Mouse (Mus musculus): ENCODE measurements around the gene Galk1. TPM values are rescaled to one million over a fixed set of nuclear protein-coding genes. Genes with fewer than 3 reads are reported as not detected.
"Not testable (repeated sequence)": the region's sequence is repeated elsewhere in the genome, so short reads cannot be mapped to it uniquely, and the experiment has no call there.

Gene Galk1
- total RNA-seq, 1 experiment = 144 TPM

GRCm38 (mm10) chr11:116019360-116019791, 6.9 kb upstream of the Galk1 start:
- H3K4me3 ChIP-seq (ENCODE audit: insufficient read depth in 1 of 2, low read depth in 1 of 2, low read length in 2 of 2, poor library complexity in 1 of 2, severe bottlenecking in 1 of 2) = no peak overlapping the region
- H3K9me3 ChIP-seq (ENCODE audit: control insufficient read depth, insufficient read depth, low read depth, low read length) = no peaks in the 10 kb centered on the region
- no peaks in the 10 kb centered on the region for H3K4me1 ChIP-seq (ENCODE audit: control insufficient read depth in 2 of 2, insufficient read depth in 2 of 2, low read length in 2 of 2, poor library complexity in 1 of 2)
- DNase-seq (ENCODE audit: low read depth, low spot score) = no peak
- TF ChIP-seq ZNF384 (IDR thresholded peaks at IDR 0.05; ENCODE audit: low read depth, low read length) (no peak), CHD2 (IDR thresholded peaks at IDR 0.05; ENCODE audit: low read depth, low read length) (peak; percentile 61; the same call in 1 of the 2 replicates)
- H3K36me3 ChIP-seq (ENCODE audit: control insufficient read depth, insufficient read depth, low read length, poor library complexity, severe bottlenecking) = peaks cover 8% of the 10 kb centered on the region
- H3K9ac ChIP-seq (ENCODE audit: insufficient read depth, low read depth, low read length, poor library complexity, severe bottlenecking) = no peak overlapping the region
- H3K27ac ChIP-seq (ENCODE audit: insufficient read depth, low read depth, low read length, poor library complexity, severe bottlenecking) = no peak overlapping the region
- in situ Hi-C loops (cut with MboI; ENCODE audit: low sequenced_read_pairs in 2 of 2, unreplicated experiment in 2 of 2) = no loop called here

GRCm38 (mm10) chr11:116018867-116019266, 6.3 kb upstream of the Galk1 start:
- H3K9ac ChIP-seq (ENCODE audit: insufficient read depth, low read depth, low read length, poor library complexity, severe bottlenecking); H3K4me1 ChIP-seq (ENCODE audit: control insufficient read depth in 2 of 2, insufficient read depth in 2 of 2, low read length in 2 of 2, poor library complexity in 1 of 2): not testable (repeated sequence)

GRCm38 (mm10) chr11:116018106-116018505, 5.6 kb upstream of the Galk1 start:
- Histone ChIP-seq H3K27ac (ENCODE audit: insufficient read depth, low read depth, low read length, poor library complexity, severe bottlenecking) (no peak overlapping the region), H3K36me3 (ENCODE audit: control insufficient read depth, insufficient read depth, low read length, poor library complexity, severe bottlenecking) (peaks cover 3% of the 10 kb centered on the region; the same call in 1 of the 2 replicates), H3K4me3 (ENCODE audit: insufficient read depth in 1 of 2, low read depth in 1 of 2, low read length in 2 of 2, poor library complexity in 1 of 2, severe bottlenecking in 1 of 2) (peak overlapping the region; percentile 33 to 54), H3K4me1 (ENCODE audit: control insufficient read depth in 2 of 2, insufficient read depth in 2 of 2, low read length in 2 of 2, poor library complexity in 1 of 2) (peaks cover 0 to 1% of the 10 kb centered on the region in 2 experiments; a peak in 2 of 4 replicates), H3K9me3 (ENCODE audit: control insufficient read depth, insufficient read depth, low read depth, low read length) (no peaks in the 10 kb centered on the region), H3K9ac (ENCODE audit: insufficient read depth, low read depth, low read length, poor library complexity, severe bottlenecking) (peak overlapping the region; percentile 21; the same call in 1 of the 2 replicates)
- in situ Hi-C loops (cut with MboI; ENCODE audit: low sequenced_read_pairs in 2 of 2, unreplicated experiment in 2 of 2) = no loop called here
- DNase-seq (ENCODE audit: low read depth, low spot score) = peak; percentile 81
- TF ChIP-seq ZNF384 (IDR thresholded peaks at IDR 0.05; ENCODE audit: low read depth, low read length) (no peak), HCFC1 (IDR thresholded peaks at IDR 0.05; ENCODE audit: borderline replicate concordance, insufficient read depth, low read length) (no peak), MAFK (IDR thresholded peaks at IDR 0.05; ENCODE audit: insufficient read depth, low read depth, low read length) (no peak), ZC3H11A (IDR thresholded peaks at IDR 0.05; ENCODE audit: borderline replicate concordance, low read depth, low read length) (no peak), CHD2 (IDR thresholded peaks at IDR 0.05; ENCODE audit: low read depth, low read length) (no peak)

More at GRCm38 (mm10) chr11:116018867-116019266, 6.3 kb upstream of the Galk1 start:
- H3K27ac ChIP-seq (ENCODE audit: insufficient read depth, low read depth, low read length, poor library complexity, severe bottlenecking); H3K4me3 ChIP-seq (ENCODE audit: insufficient read depth in 1 of 2, low read depth in 1 of 2, low read length in 2 of 2, poor library complexity in 1 of 2, severe bottlenecking in 1 of 2); DNase-seq (ENCODE audit: low read depth, low spot score); in situ Hi-C loops (cut with MboI; ENCODE audit: low sequenced_read_pairs in 2 of 2, unreplicated experiment in 2 of 2); H3K36me3 ChIP-seq (ENCODE audit: control insufficient read depth, insufficient read depth, low read length, poor library complexity, severe bottlenecking); H3K9me3 ChIP-seq (ENCODE audit: control insufficient read depth, insufficient read depth, low read depth, low read length): not testable (repeated sequence)

GRCm38 (mm10) chr11:116014821-116015220, 2.3 kb upstream of the Galk1 start:
- no peak for DNase-seq (ENCODE audit: low read depth, low spot score)
- no peaks in the 10 kb centered on the region for H3K9me3 ChIP-seq (ENCODE audit: control insufficient read depth, insufficient read depth, low read depth, low read length)
- H3K36me3 ChIP-seq (ENCODE audit: control insufficient read depth, insufficient read depth, low read length, poor library complexity, severe bottlenecking) = peaks cover 10% of the 10 kb centered on the region
- H3K4me1 ChIP-seq (ENCODE audit: control insufficient read depth in 2 of 2, insufficient read depth in 2 of 2, low read length in 2 of 2, poor library complexity in 1 of 2) = peaks cover 2 to 13% of the 10 kb centered on the region in 2 experiments; a peak in 2 of 4 replicates
- TF ChIP-seq HCFC1 (IDR thresholded peaks at IDR 0.05; ENCODE audit: borderline replicate concordance, insufficient read depth, low read length) = no peak
- no peak for TF ChIP-seq ZNF384 (IDR thresholded peaks at IDR 0.05; ENCODE audit: low read depth, low read length)
- TF ChIP-seq CHD2 (IDR thresholded peaks at IDR 0.05; ENCODE audit: low read depth, low read length) = no peak
- TF ChIP-seq MAFK (IDR thresholded peaks at IDR 0.05; ENCODE audit: insufficient read depth, low read depth, low read length) = no peak
- no peak for TF ChIP-seq ZC3H11A (IDR thresholded peaks at IDR 0.05; ENCODE audit: borderline replicate concordance, low read depth, low read length)
- no peak overlapping the region for H3K27ac ChIP-seq (ENCODE audit: insufficient read depth, low read depth, low read length, poor library complexity, severe bottlenecking)
- in situ Hi-C loops (cut with MboI; ENCODE audit: low sequenced_read_pairs in 2 of 2, unreplicated experiment in 2 of 2) = no loop called here
- H3K4me3 ChIP-seq (ENCODE audit: insufficient read depth in 1 of 2, low read depth in 1 of 2, low read length in 2 of 2, poor library complexity in 1 of 2, severe bottlenecking in 1 of 2) = no peak overlapping the region
- no peak overlapping the region for H3K9ac ChIP-seq (ENCODE audit: insufficient read depth, low read depth, low read length, poor library complexity, severe bottlenecking)

GRCm38 (mm10) chr11:116011529-116012261, 824 bp downstream of the Galk1 start:
- H3K9me3 ChIP-seq (ENCODE audit: control insufficient read depth, insufficient read depth, low read depth, low read length) = no peaks in the 10 kb centered on the region
- H3K36me3 ChIP-seq (ENCODE audit: control insufficient read depth, insufficient read depth, low read length, poor library complexity, severe bottlenecking) = peaks cover 35% of the 10 kb centered on the region
- in situ Hi-C loops (cut with MboI; ENCODE audit: low sequenced_read_pairs in 2 of 2, unreplicated experiment in 2 of 2) = no loop called here
- peak overlapping the region; percentile 92 for H3K9ac ChIP-seq (ENCODE audit: insufficient read depth, low read depth, low read length, poor library complexity, severe bottlenecking)
- TF ChIP-seq HCFC1 (IDR thresholded peaks at IDR 0.05; ENCODE audit: borderline replicate concordance, insufficient read depth, low read length) (no peak), MAFK (IDR thresholded peaks at IDR 0.05; ENCODE audit: insufficient read depth, low read depth, low read length) (no peak), CHD2 (IDR thresholded peaks at IDR 0.05; ENCODE audit: low read depth, low read length) (no peak), ZC3H11A (IDR thresholded peaks at IDR 0.05; ENCODE audit: borderline replicate concordance, low read depth, low read length) (no peak)
- H3K4me1 ChIP-seq (ENCODE audit: control insufficient read depth in 2 of 2, insufficient read depth in 2 of 2, low read length in 2 of 2, poor library complexity in 1 of 2) = peaks cover 2 to 17% of the 10 kb centered on the region in 2 experiments; a peak in 2 of 4 replicates
- no peak for DNase-seq (ENCODE audit: low read depth, low spot score)
- H3K4me3 ChIP-seq (ENCODE audit: insufficient read depth in 1 of 2, low read depth in 1 of 2, low read length in 2 of 2, poor library complexity in 1 of 2, severe bottlenecking in 1 of 2) = peak overlapping the region; percentile 78 to 96
- H3K27ac ChIP-seq (ENCODE audit: insufficient read depth, low read depth, low read length, poor library complexity, severe bottlenecking) = no peak overlapping the region

Data from ES-E14 (cell line).